Mouse (Mus musculus) lung, postnatal 0 days (tissue): ENCODE results near the gene Ccdc136.

ENCODE experiments used
- CTCF ChIP-seq: IDR thresholded peaks from 2 replicates; pipeline ENCODE4 v1.5.1; 2016; ENCODE audit warnings: antibody characterized with exemption, mild to moderate bottlenecking
- EP300 ChIP-seq: IDR thresholded peaks from 2 replicates; pipeline ENCODE4 v1.6.1; 2016; ENCODE audit warnings: antibody characterized with exemption, mild to moderate bottlenecking, control low read depth

DNA sequence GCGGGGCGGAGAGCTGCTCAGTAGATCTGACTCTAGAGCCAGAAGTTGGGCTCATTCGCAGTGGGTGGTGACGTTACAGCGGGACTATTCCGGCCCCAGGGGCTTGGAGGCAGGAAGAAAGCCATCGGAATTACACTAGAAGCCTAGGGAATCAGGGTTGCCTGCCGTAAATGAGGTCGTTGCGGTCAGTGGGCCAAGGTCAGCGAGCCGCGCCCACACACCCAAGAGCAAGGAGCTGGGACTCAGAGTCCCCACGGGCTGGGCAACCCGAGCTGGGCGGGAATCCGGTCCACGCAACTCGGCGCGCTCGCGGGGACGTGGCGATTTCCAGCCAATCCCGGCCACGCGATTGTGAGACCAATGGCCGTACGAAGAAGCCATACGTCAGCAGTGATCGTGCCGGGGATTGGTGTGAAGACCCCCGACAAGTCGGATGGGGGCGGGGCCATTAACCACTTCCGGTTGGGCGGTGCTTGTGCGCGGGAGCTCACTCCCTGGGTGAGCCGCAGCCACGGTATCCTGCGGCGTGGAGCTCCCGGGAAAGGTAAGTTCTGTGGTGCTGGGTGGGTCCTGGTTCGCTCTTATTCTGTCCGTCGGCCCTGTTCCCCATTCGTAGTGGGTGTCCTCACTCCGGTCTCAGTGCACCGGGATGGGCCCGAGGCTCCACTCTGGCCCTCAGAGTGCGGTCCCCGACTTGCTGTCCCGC is 48.3 kb upstream of the Ccdc136 start, which contains the start of gene Calu:
- no peak for TF ChIP-seq EP300
- no peak for TF ChIP-seq CTCF
